Mouse (Mus musculus) kidney, adult 2 months (tissue): ENCODE measurements around the gene Capn7.

Source experiments
- CTCF ChIP-seq: fragments of 200-500 bp; conservative IDR thresholded peaks from 2 replicates; pipeline ENCODE4 v1.5.1; 2011; ENCODE audit warnings: low read depth, mild to moderate bottlenecking, control low read depth, low read length, moderate library complexity, mixed read lengths; ENCODE audit not compliant: insufficient read depth, insufficient read length
- POLR2A ChIP-seq: fragments of 200-500 bp; IDR thresholded peaks from one replicate; pipeline ENCODE4 v1.6.1; 2011; ENCODE audit warnings: low read depth, low read length, control low read depth

DNA sequence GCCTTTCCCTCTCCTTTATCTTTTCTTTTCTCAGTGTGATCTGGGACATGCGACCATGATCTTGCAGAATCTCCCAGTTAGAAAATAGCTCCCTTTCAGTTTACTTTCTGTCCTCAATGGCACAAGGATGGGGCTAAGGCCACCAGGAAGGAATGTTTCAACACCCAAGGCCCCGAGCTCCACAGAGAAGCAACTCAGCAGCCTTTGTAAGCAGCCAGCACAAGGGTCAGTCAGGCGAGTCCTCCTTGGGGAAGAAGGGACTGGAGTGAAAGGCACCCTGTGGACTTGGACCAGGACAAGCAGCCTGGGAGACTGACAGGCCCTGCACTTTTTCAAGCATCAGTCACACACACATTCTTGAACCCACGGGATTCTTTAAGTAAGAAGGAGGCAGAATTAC lies 82.8 kb downstream of the Capn7 start:
- no peak for TF ChIP-seq POLR2A
- TF ChIP-seq CTCF: no peak
